Mouse (Mus musculus): ENCODE measurements around the gene Lrrk2. TPM values are rescaled to one million over a fixed set of nuclear protein-coding genes. Genes with fewer than 3 reads are reported as not detected.
"Not testable (repeated sequence)": the region's sequence is repeated elsewhere in the genome, so short reads cannot be mapped to it uniquely, and the experiment has no call there.

Lrrk2 gene
- polyA plus RNA-seq, 1 experiment: 4.2 TPM

- TF ChIP-seq POLR2A (IDR thresholded peaks at IDR 0.05; ENCODE audit: control insufficient read depth, low read depth, low read length): no peak
- TF ChIP-seq CTCF (IDR thresholded peaks at IDR 0.05; ENCODE audit: control insufficient read depth, insufficient read depth, insufficient replicate concordance, low read depth, low read length): no peak
- no peak overlapping the region for H3K4me3 ChIP-seq (ENCODE audit: control insufficient read depth, low read depth, low read length)
- H3K27ac ChIP-seq (ENCODE audit: control insufficient read depth, insufficient read depth, low read depth, low read length): no peak overlapping the region
- H3K4me1 ChIP-seq (ENCODE audit: control insufficient read depth, insufficient read depth, low read length): no peaks in the 10 kb centered on the region
- H3K36me3 ChIP-seq (ENCODE audit: control insufficient read depth, insufficient read depth, low read length): no peaks in the 10 kb centered on the region
- no peaks in the 10 kb centered on the region for H3K27me3 ChIP-seq (ENCODE audit: control insufficient read depth, insufficient read depth, low read length)
These were observed 133.5 kb downstream of the Lrrk2 start for GRCm38 (mm10) chr15:91806463-91806862.

- H3K4me1 ChIP-seq (ENCODE audit: control insufficient read depth, insufficient read depth, low read length): no peaks in the 10 kb centered on the region
- TF ChIP-seq CTCF (IDR thresholded peaks at IDR 0.05; ENCODE audit: control insufficient read depth, insufficient read depth, insufficient replicate concordance, low read depth, low read length): no peak
- no peak for TF ChIP-seq POLR2A (IDR thresholded peaks at IDR 0.05; ENCODE audit: control insufficient read depth, low read depth, low read length)
- H3K4me3 ChIP-seq (ENCODE audit: control insufficient read depth, low read depth, low read length): no peak overlapping the region
- H3K27ac ChIP-seq (ENCODE audit: control insufficient read depth, insufficient read depth, low read depth, low read length): no peak overlapping the region
- no peaks in the 10 kb centered on the region for H3K36me3 ChIP-seq (ENCODE audit: control insufficient read depth, insufficient read depth, low read length)
- no peaks in the 10 kb centered on the region for H3K27me3 ChIP-seq (ENCODE audit: control insufficient read depth, insufficient read depth, low read length)
These were observed 162.3 kb downstream of the Lrrk2 start for GRCm38 (mm10) chr15:91835319-91835718.

- TF ChIP-seq POLR2A (IDR thresholded peaks at IDR 0.05; ENCODE audit: control insufficient read depth, low read depth, low read length) (no peak), CTCF (IDR thresholded peaks at IDR 0.05; ENCODE audit: control insufficient read depth, insufficient read depth, insufficient replicate concordance, low read depth, low read length) (no peak)
- Histone ChIP-seq H3K36me3 (ENCODE audit: control insufficient read depth, insufficient read depth, low read length) (no peaks in the 10 kb centered on the region), H3K27me3 (ENCODE audit: control insufficient read depth, insufficient read depth, low read length) (no peaks in the 10 kb centered on the region), H3K27ac (ENCODE audit: control insufficient read depth, insufficient read depth, low read depth, low read length) (no peak within 1 kb of the TSS), H3K4me3 (ENCODE audit: control insufficient read depth, low read depth, low read length) (no peak within 1 kb of the TSS), H3K4me1 (ENCODE audit: control insufficient read depth, insufficient read depth, low read length) (no peaks in the 10 kb centered on the region)
These were observed 165.0 kb downstream of the Lrrk2 start, which contains the start of gene Smgc for GRCm38 (mm10) chr15:91837965-91838364. Gene Smgc, plus strand, starts transcription at chr15:91838265.

GRCm38 (mm10) chr15:91864130-91864529 is 191.2 kb downstream of the Lrrk2 start:
- H3K4me1 ChIP-seq (ENCODE audit: control insufficient read depth, insufficient read depth, low read length); H3K27ac ChIP-seq (ENCODE audit: control insufficient read depth, insufficient read depth, low read depth, low read length); H3K36me3 ChIP-seq (ENCODE audit: control insufficient read depth, insufficient read depth, low read length); H3K4me3 ChIP-seq (ENCODE audit: control insufficient read depth, low read depth, low read length); H3K27me3 ChIP-seq (ENCODE audit: control insufficient read depth, insufficient read depth, low read length): not testable (repeated sequence)

Other genes with a start within 250 kb of the Lrrk2 start
- 0.14 and 0.19 TPM in 2 replicates for gene Slc2a13, start 99.9 kb upstream of the Lrrk2 start, polyA plus RNA-seq (2012; rRNA removed)
- gene Smgc, start 165.1 kb downstream of the Lrrk2 start, polyA plus RNA-seq (2012; rRNA removed): not detected in 2 replicates

Measured in testis, adult 2 months (tissue).